Mouse (Mus musculus) adrenal gland, postnatal 14 days (tissue): ENCODE data around the gene Ccdc70. TPM values are rescaled to one million over a fixed set of nuclear protein-coding genes. Genes with fewer than 3 reads are reported as not detected.

Experiments used
- total RNA-seq: library from RNA; stranded (reverse); gene quantifications from 2 replicates; pipeline ENCODE4 v1.2.3, GENCODE M21; 2021

Gene Ccdc70
- total RNA-seq, 1 experiment from 2014 or later: not detected

Other genes starting within 250 kb of the Ccdc70 start
- not detected in 2 replicates for gene Defa24, start 235.3 kb upstream of the Ccdc70 start, total RNA-seq
- not detected in 2 replicates for gene Defb50, start 146.2 kb upstream of the Ccdc70 start, total RNA-seq
- gene Defb2, start 129.8 kb upstream of the Ccdc70 start, total RNA-seq: not detected in 2 replicates
- gene Defb10, start 110.9 kb upstream of the Ccdc70 start, total RNA-seq: not detected in 2 replicates
- not detected in 2 replicates for gene Defb9, start 84.4 kb upstream of the Ccdc70 start, total RNA-seq
- gene Defb11, start 63.4 kb upstream of the Ccdc70 start, total RNA-seq: not detected in 2 replicates
- gene Defb15, start 37.1 kb upstream of the Ccdc70 start, total RNA-seq: not detected in 2 replicates
- gene Defb35, start 31.4 kb upstream of the Ccdc70 start, total RNA-seq: not detected in 2 replicates
- gene Defb13, start 23.0 kb upstream of the Ccdc70 start, total RNA-seq: not detected in 2 replicates
- gene Fam90a1a, start 11.1 kb upstream of the Ccdc70 start, total RNA-seq: not detected in 2 replicates
- 2.2 and 3.0 TPM in 2 replicates for gene Atp7b, start 90.5 kb downstream of the Ccdc70 start, total RNA-seq
- gene Alg11, start 90.9 kb downstream of the Ccdc70 start, total RNA-seq: 34.3 and 34.6 TPM in 2 replicates
- gene Nek5, start 155.3 kb downstream of the Ccdc70 start, total RNA-seq: 1.9 and 2.1 TPM in 2 replicates
- 3.9 and 5.2 TPM in 2 replicates for gene Nek3, start 196.7 kb downstream of the Ccdc70 start, total RNA-seq
- 13.2 and 13.3 TPM in 2 replicates for gene Ckap2, start 216.0 kb downstream of the Ccdc70 start, total RNA-seq
- gene Vps36, start 223.0 kb downstream of the Ccdc70 start, total RNA-seq: 31.0 and 34.5 TPM in 2 replicates